Mouse (Mus musculus) MEL (cell line): Measurements from ENCODE around the gene Arel1. TPM values are rescaled to one million over a fixed set of nuclear protein-coding genes. Genes with fewer than 3 reads are reported as not detected.

Experiments
- DNase-seq: peaks from one replicate; pipeline ENCODE4 v3.0.0; 2011; ENCODE audit warnings: low read depth, low spot score
- H3K27ac ChIP-seq: 2 replicates; pipeline ENCODE4 v1.5.1; 2012; ENCODE audit warnings: low read depth, mild to moderate bottlenecking, control low read depth, low read length, moderate library complexity; ENCODE audit not compliant: control insufficient read depth
- H3K27me3 ChIP-seq, 2 experiments: fragments of 150-350 bp in 1 of 2; sonication (generic) in 1 of 2; 2 replicates each; pipeline ENCODE4 v1.6.1; 2012; ENCODE audit warnings: low read length in 2 of 2, mild to moderate bottlenecking in 2 of 2, improper control_type of control experiment in 1 of 2, moderate library complexity in 1 of 2; ENCODE audit not compliant: insufficient read depth in 2 of 2, control insufficient read depth in 1 of 2
- H3K36me3 ChIP-seq, 2 experiments: 2 replicates each; pipeline ENCODE4 v1.6.1; 2012 to 2014; ENCODE audit warnings: low read length in 2 of 2, improper control_type of control experiment in 1 of 2, inconsistent platforms in 1 of 2, mild to moderate bottlenecking in 1 of 2; ENCODE audit not compliant: insufficient read depth in 2 of 2, control insufficient read depth in 1 of 2
- H3K4me1 ChIP-seq, 2 experiments: fragments of 150-350 bp in 1 of 2; sonication (generic) in 1 of 2; 2 replicates each; pipeline ENCODE4 v1.6.1; 2012; ENCODE audit warnings: low read length in 2 of 2, improper control_type of control experiment in 1 of 2, mild to moderate bottlenecking in 1 of 2; ENCODE audit not compliant: insufficient read depth in 2 of 2, control insufficient read depth in 1 of 2
- H3K4me3 ChIP-seq, 2 experiments: fragments of 150-350 bp in 1 of 2; sonication (generic) in 1 of 2; 2 replicates each; pipeline ENCODE4 v1.5.1; 2012; ENCODE audit warnings: low read depth in 2 of 2, low read length in 2 of 2, mild to moderate bottlenecking in 2 of 2, moderate library complexity in 2 of 2, control low read depth in 1 of 2, improper control_type of control experiment in 1 of 2; ENCODE audit not compliant: control insufficient read depth in 1 of 2, insufficient read depth in 1 of 2
- H3K79me2 ChIP-seq: 2 replicates; pipeline ENCODE4 v1.6.1; 2012; ENCODE audit warnings: mild to moderate bottlenecking, low read length, moderate library complexity; ENCODE audit not compliant: control insufficient read depth, poor library complexity, insufficient read depth
- H3K9ac ChIP-seq: 2 replicates; pipeline ENCODE4 v1.6.1; 2012; ENCODE audit warnings: low read depth, mild to moderate bottlenecking, control low read depth, low read length, moderate library complexity; ENCODE audit not compliant: control insufficient read depth, poor library complexity, severe bottlenecking
- H3K9me3 ChIP-seq: fragments of 150-350 bp; sonication (generic); replicated peaks from 2 replicates; pipeline ENCODE4 v1.6.1; 2012; ENCODE audit warnings: mild to moderate bottlenecking, low read length, improper control_type of control experiment, moderate library complexity; ENCODE audit not compliant: insufficient read depth
- CHD1 ChIP-seq: IDR thresholded peaks from 2 replicates; pipeline ENCODE4 v1.6.1; 2012; ENCODE audit warnings: low read depth, mild to moderate bottlenecking, inconsistent platforms, low read length, improper control_type of control experiment
- CTCF ChIP-seq, 3 experiments: IDR thresholded peaks in 2 of 3; conservative IDR thresholded peaks in 1 of 3; 2 replicates each; pipeline ENCODE4 v1.5.1; 2011 to 2012; ENCODE audit warnings: low read length in 3 of 3, low read depth in 2 of 3, mild to moderate bottlenecking in 2 of 3, improper control_type of control experiment in 1 of 3, inconsistent platforms in 1 of 3, mixed read lengths in 1 of 3, moderate library complexity in 1 of 3; ENCODE audit not compliant: control insufficient read depth in 1 of 3, insufficient read depth in 1 of 3, poor library complexity in 1 of 3, severe bottlenecking in 1 of 3
- ELF1 ChIP-seq: IDR thresholded peaks from 2 replicates; pipeline ENCODE4 v1.6.1; 2014; ENCODE audit warnings: low read depth, mild to moderate bottlenecking, inconsistent platforms, low read length, improper control_type of control experiment, moderate library complexity
- EP300 ChIP-seq, 2 experiments: IDR thresholded peaks; 2 replicates each; pipeline ENCODE4 v1.6.1; 2011; ENCODE audit warnings: improper control_type of control experiment in 2 of 2, low read length in 2 of 2, low read depth in 1 of 2, mild to moderate bottlenecking in 1 of 2
- ETS1 ChIP-seq: IDR thresholded peaks from 2 replicates; pipeline ENCODE4 v1.6.1; 2012; ENCODE audit warnings: low read depth, mild to moderate bottlenecking, inconsistent platforms, low read length, improper control_type of control experiment, moderate library complexity
- GABPA ChIP-seq: IDR thresholded peaks from 2 replicates; pipeline ENCODE4 v1.6.1; 2012; ENCODE audit warnings: low read depth, mild to moderate bottlenecking, inconsistent platforms, low read length, improper control_type of control experiment, moderate library complexity
- GATA1 ChIP-seq: IDR thresholded peaks from 2 replicates; pipeline ENCODE4 v1.6.1; 2011; ENCODE audit warnings: low read depth, low read length, improper control_type of control experiment
- JUND ChIP-seq: IDR thresholded peaks from 2 replicates; pipeline ENCODE4 v1.6.1; 2011; ENCODE audit warnings: low read depth, mild to moderate bottlenecking, improper control_type of control experiment, low read length
- MEF2A ChIP-seq: IDR thresholded peaks from 2 replicates; pipeline ENCODE4 v1.6.1; 2014; ENCODE audit warnings: low read depth, mild to moderate bottlenecking, inconsistent platforms, low read length, improper control_type of control experiment; ENCODE audit not compliant: poor library complexity, insufficient replicate concordance, severe bottlenecking; ENCODE audit errors: extremely low read depth
- POLR2A ChIP-seq, 2 experiments: IDR thresholded peaks; 2 replicates each; pipeline ENCODE4 v1.6.1; 2011 to 2012; ENCODE audit warnings: low read length in 2 of 2, mild to moderate bottlenecking in 2 of 2, control low read depth in 1 of 2, improper control_type of control experiment in 1 of 2, low read depth in 1 of 2, moderate library complexity in 1 of 2; ENCODE audit not compliant: control insufficient read depth in 1 of 2, insufficient read depth in 1 of 2, poor library complexity in 1 of 2
- POLR2AphosphoS2 ChIP-seq: IDR thresholded peaks from 2 replicates; pipeline ENCODE4 v1.6.1; 2011; ENCODE audit warnings: low read length, improper control_type of control experiment
- POLR2AphosphoS5 ChIP-seq: IDR thresholded peaks from 2 replicates; pipeline ENCODE4 v1.6.1; 2012; ENCODE audit warnings: low read depth, borderline replicate concordance, mild to moderate bottlenecking, inconsistent platforms, low read length, moderate library complexity, mixed read lengths
- RCOR1 ChIP-seq: IDR thresholded peaks from 2 replicates; pipeline ENCODE4 v1.6.1; 2012; ENCODE audit warnings: low read depth, mild to moderate bottlenecking, inconsistent platforms, low read length, improper control_type of control experiment
- SMC3 ChIP-seq: IDR thresholded peaks from 2 replicates; pipeline ENCODE4 v1.6.1; 2011; ENCODE audit warnings: low read depth, low read length, improper control_type of control experiment
- UBTF ChIP-seq: IDR thresholded peaks from 2 replicates; pipeline ENCODE4 v1.6.1; 2012; ENCODE audit warnings: low read depth, mild to moderate bottlenecking, inconsistent platforms, low read length, improper control_type of control experiment, moderate library complexity, borderline replicate concordance; ENCODE audit not compliant: insufficient read depth
- USF2 ChIP-seq, 2 experiments: IDR thresholded peaks; 2 replicates each; pipeline ENCODE4 v1.6.1; 2011 to 2012; ENCODE audit warnings: improper control_type of control experiment in 2 of 2, low read length in 2 of 2, borderline replicate concordance in 1 of 2, inconsistent platforms in 1 of 2, low read depth in 1 of 2, mild to moderate bottlenecking in 1 of 2; ENCODE audit not compliant: insufficient read depth in 1 of 2
- ZC3H11A ChIP-seq: IDR thresholded peaks from 2 replicates; pipeline ENCODE4 v1.6.1; 2012; ENCODE audit warnings: low read depth, mild to moderate bottlenecking, inconsistent platforms, low read length, improper control_type of control experiment
- ZKSCAN1 ChIP-seq: IDR thresholded peaks from 2 replicates; pipeline ENCODE4 v1.6.1; 2012; ENCODE audit warnings: low read depth, mild to moderate bottlenecking, inconsistent platforms, low read length, improper control_type of control experiment, moderate library complexity
- ZMIZ1 ChIP-seq: IDR thresholded peaks from 2 replicates; pipeline ENCODE4 v1.6.1; 2012; ENCODE audit warnings: low read depth, mild to moderate bottlenecking, inconsistent platforms, low read length, improper control_type of control experiment, moderate library complexity
- polyA plus RNA-seq, 2 experiments: library from polyadenylated mRNA; stranded (reverse) in 1 of 2; unstranded in 1 of 2; fragments of >175 nt in 1 of 2; fragments of >200 nt in 1 of 2; gene quantifications; 2 replicates each; pipeline versions ENCODE4 v1.2.1 to v1.2.4; 2012; ENCODE audit warnings: low replicate concordance in 2 of 2, low read depth in 1 of 2; ENCODE audit not compliant: insufficient read length in 2 of 2, insufficient read depth in 1 of 2, missing spikeins in 1 of 2
- total RNA-seq: library from RNA; depleted of rRNA; stranded (reverse); fragments of 300-350 nt; gene quantifications from 2 replicates; pipeline ENCODE4 v1.2.3, GENCODE M21; 2012

Arel1 gene
- total and polyA plus RNA-seq, 3 experiments = 37.2 to 82.5 (median 45.0) TPM

GRCm38 (mm10) chr12:85009776-85010175 lies 39.1 kb upstream of the Arel1 start:
- Histone ChIP-seq H3K36me3 (peaks cover 4 to 32% of the 10 kb centered on the region in 2 experiments; a peak in 3 of 4 replicates), H3K9me3 (no peaks in the 10 kb centered on the region), H3K27ac (no peak overlapping the region), H3K27me3 (no peaks in the 10 kb centered on the region), H3K79me2 (peaks cover 24% of the 10 kb centered on the region), H3K4me3 (no peak overlapping the region), H3K4me1 (peaks cover 0 to 2% of the 10 kb centered on the region in 2 experiments; a peak in 1 of 4 replicates), H3K9ac (no peak overlapping the region)
- TF ChIP-seq POLR2A (IDR thresholded peaks at IDR 0.05; ENCODE audit: control insufficient read depth in 1 of 2, insufficient read depth in 1 of 2, low read depth in 1 of 2, low read length in 2 of 2, poor library complexity in 1 of 2) = no peak
- TF ChIP-seq ZKSCAN1 = no peak
- no peak for DNase-seq

GRCm38 (mm10) chr12:85007021-85007420 lies 36.3 kb upstream of the Arel1 start:
- Histone ChIP-seq H3K9me3 (no peaks in the 10 kb centered on the region), H3K4me1 (peaks cover 0 to 2% of the 10 kb centered on the region in 2 experiments; a peak in 1 of 4 replicates), H3K9ac (no peak overlapping the region), H3K36me3 (peaks cover 9 to 16% of the 10 kb centered on the region in 2 experiments), H3K27me3 (no peaks in the 10 kb centered on the region), H3K4me3 (no peak overlapping the region), H3K27ac (no peak overlapping the region), H3K79me2 (peaks cover 32% of the 10 kb centered on the region)
- no peak for TF ChIP-seq ZKSCAN1
- no peak for TF ChIP-seq POLR2AphosphoS2
- no peak for TF ChIP-seq SMC3
- no peak for TF ChIP-seq RCOR1
- no peak for TF ChIP-seq ETS1
- TF ChIP-seq JUND = no peak
- TF ChIP-seq CHD1 = no peak
- no peak for TF ChIP-seq MEF2A
- TF ChIP-seq UBTF = no peak
- no peak for TF ChIP-seq ZMIZ1
- no peak for TF ChIP-seq POLR2AphosphoS5
- TF ChIP-seq EP300 (IDR thresholded peaks at IDR 0.05; ENCODE audit: low read depth in 1 of 2, low read length in 2 of 2) = no peak
- TF ChIP-seq CTCF (IDR thresholded peaks at IDR 0.05 in 2 of 3, conservative IDR thresholded peaks at IDR 0.05 in 1 of 3; ENCODE audit: control insufficient read depth in 1 of 3, insufficient read depth in 1 of 3, low read depth in 2 of 3, low read length in 3 of 3, poor library complexity in 1 of 3, severe bottlenecking in 1 of 3) = no peak
- TF ChIP-seq GABPA = no peak
- no peak for TF ChIP-seq GATA1
- TF ChIP-seq USF2 (IDR thresholded peaks at IDR 0.05; ENCODE audit: borderline replicate concordance in 1 of 2, insufficient read depth in 1 of 2, low read depth in 1 of 2, low read length in 2 of 2) = no peak
- no peak for TF ChIP-seq ELF1
- TF ChIP-seq ZC3H11A = no peak
- no peak for DNase-seq
